Mouse (Mus musculus) 3T3-L1 (cell line): ENCODE measurements at regions not wholly inside any gene's neighbourhood (a gene's known extent, or its start where the extent isn't known, plus 50 kb on each side); places are given as distances from the start of the nearest gene placed in this dataset.

Experiments
- DNase-seq: peaks from one replicate; pipeline ENCODE4 v3.0.0-alpha.2; 2015; ENCODE audit warnings: low read depth, low spot score

GRCm38 (mm10) chr10:36304746-36305145, 201.9 kb upstream of the Hs3st5 start:
- no peak for DNase-seq

DNA sequence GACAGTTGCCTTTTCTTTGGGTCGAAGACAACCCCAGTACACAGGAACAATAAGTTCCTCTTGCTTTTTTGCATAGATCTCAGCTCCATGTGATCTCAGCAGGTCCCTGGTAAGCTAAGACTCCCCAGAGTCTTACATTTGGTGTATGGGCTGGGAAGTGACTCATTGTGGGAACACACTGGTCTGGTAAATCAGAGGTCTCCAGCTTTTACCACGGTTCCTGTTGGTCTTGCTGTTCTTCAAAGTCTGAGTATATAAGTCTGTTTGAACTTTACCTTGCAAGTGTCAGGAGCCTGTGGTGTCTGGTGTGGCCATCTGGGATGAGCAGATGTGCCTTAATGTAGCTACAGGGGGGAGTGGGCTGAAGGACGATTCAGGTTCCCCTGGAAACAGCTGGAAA, 188.7 kb upstream of the Hs3st5 start:
- DNase-seq = peak; percentile 2
